In the genomic region with DNA sequence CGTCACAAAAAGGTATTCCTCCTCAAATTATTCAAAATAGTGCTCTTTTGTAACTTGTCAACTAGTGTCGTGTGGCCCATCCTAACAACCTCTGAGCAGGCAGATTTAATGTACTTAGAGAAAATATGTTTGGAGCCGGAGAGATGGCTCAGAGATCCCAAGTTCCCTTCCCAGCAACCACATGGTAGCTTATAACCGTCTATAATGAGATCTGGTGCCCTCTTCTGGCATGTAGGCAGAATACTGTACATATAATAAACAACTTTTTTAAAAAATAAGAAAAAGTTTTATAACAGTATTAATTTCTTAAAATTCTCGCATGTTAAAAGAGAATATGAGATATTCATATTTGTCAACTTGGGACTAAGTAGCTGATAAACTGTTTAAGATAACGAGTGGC, we compare ENCODE assay signal across 1 mouse cellular context.
TF ChIP-seq lines count a peak whose summit lies in the region.

No protein-coding gene starts in this region.

TF ChIP-seq in MEL, 35 proteins besides CTCF, POLR2A, EP300 and RAD21:
- TF ChIP-seq MEF2A (IDR thresholded peaks at IDR 0.05; ENCODE audit: extremely low read depth, insufficient replicate concordance, low read depth, low read length, poor library complexity, severe bottlenecking) (no peak), MAFK (IDR thresholded peaks at IDR 0.05; ENCODE audit: borderline replicate concordance, low read depth, low read length) (no peak), RCOR1 (IDR thresholded peaks at IDR 0.05; ENCODE audit: low read depth, low read length) (no peak), E2F4 (IDR thresholded peaks at IDR 0.05; ENCODE audit: borderline replicate concordance, low read depth, low read length) (no peak), MAZ (IDR thresholded peaks at IDR 0.05; ENCODE audit: low read depth, low read length) (no peak), NRF1 (IDR thresholded peaks at IDR 0.05; ENCODE audit: insufficient read depth, low read depth, low read length, poor library complexity, severe bottlenecking) (no peak), KAT2A (conservative IDR thresholded peaks at IDR 0.05; ENCODE audit: low read depth, low read length) (no peak), CHD1 (IDR thresholded peaks at IDR 0.05; ENCODE audit: low read depth, low read length) (no peak), BHLHE40 (IDR thresholded peaks at IDR 0.05; ENCODE audit: borderline replicate concordance, low read depth, low read length) (no peak), JUND (IDR thresholded peaks at IDR 0.05; ENCODE audit: low read depth, low read length) (no peak), USF1 (IDR thresholded peaks at IDR 0.05; ENCODE audit: low read depth, low read length) (no peak), GATA1 (IDR thresholded peaks at IDR 0.05; ENCODE audit: low read depth, low read length) (no peak), ZMIZ1 (IDR thresholded peaks at IDR 0.05; ENCODE audit: low read depth, low read length) (no peak), ELF1 (IDR thresholded peaks at IDR 0.05; ENCODE audit: low read depth, low read length) (no peak), USF2 (IDR thresholded peaks at IDR 0.05; ENCODE audit: borderline replicate concordance in 1 of 2, insufficient read depth in 1 of 2, low read depth in 1 of 2, low read length in 2 of 2) (no peak), SMC3 (IDR thresholded peaks at IDR 0.05; ENCODE audit: low read depth, low read length) (no peak), POLR2AphosphoS5 (IDR thresholded peaks at IDR 0.05; ENCODE audit: borderline replicate concordance, low read depth, low read length) (no peak), ZKSCAN1 (IDR thresholded peaks at IDR 0.05; ENCODE audit: low read depth, low read length) (no peak)
